Mouse (Mus musculus): Measurements from ENCODE around the gene Sun2.

Gene Sun2

DNA sequence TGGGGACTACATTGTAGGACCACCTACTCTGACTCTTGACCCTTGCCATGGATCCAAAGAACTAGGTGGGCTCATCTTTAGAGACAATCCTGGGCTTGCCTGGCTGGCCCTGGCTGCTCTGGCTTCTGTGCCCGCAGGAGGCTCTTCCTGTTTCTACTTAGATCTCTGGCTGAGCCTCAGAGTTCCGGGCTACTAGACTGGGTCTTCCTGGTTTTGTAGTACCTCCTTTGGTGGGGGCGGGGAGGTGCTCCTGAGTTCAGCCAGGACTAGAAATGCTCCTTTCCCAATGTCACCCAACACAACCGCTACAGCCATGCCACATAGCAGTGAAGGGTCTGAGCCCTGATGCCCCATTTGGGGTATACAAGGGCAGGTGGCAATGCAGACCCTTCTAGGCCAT, 21.5 kb downstream of the Sun2 start:
- DNase-seq, result no peak

DNA sequence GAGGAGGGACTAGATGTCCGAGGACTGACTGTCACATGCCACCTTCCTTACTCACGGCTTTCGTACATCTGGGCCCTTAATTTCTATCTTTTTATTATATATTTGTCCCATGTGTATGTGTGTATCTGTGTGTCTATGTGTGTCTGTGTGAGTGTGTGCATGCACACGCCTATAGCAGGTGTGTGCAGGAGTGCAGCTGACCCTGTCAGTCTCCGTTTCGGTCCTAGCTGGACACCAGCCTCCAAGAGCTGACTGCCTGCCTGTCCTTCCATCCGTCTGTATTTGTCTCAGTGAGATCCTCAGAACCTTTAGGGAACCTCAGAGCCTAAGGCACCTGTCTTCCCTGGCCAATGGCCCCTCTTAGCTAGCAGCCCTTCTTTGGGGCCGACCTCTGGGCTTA, 22.1 kb downstream of the Sun2 start:
- no peak for DNase-seq

DNA sequence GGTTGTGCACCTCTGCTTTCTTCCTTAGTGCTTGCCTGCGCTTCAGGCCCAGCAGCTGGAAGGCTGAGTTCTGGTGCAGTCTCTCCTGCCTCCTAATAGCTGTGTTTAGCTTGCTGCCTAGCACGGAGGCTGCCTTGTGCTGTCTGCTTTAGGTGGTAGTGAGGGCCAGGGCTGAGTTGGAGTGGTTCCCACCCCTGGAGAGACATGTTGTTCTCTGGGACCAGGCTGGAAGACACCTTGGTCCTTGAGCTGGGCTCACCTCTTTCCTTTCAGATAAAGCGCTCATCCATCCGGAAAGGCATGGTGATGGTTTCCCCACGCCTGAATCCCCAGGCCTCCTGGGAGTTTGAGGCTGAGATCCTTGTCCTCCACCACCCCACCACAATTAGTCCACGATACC, 25.6 kb downstream of the Sun2 start:
- DNase-seq, result no peak

GRCm38 (mm10) chr15:79715646-79716045, 26.7 kb downstream of the Sun2 start:
- no peak for DNase-seq

DNA sequence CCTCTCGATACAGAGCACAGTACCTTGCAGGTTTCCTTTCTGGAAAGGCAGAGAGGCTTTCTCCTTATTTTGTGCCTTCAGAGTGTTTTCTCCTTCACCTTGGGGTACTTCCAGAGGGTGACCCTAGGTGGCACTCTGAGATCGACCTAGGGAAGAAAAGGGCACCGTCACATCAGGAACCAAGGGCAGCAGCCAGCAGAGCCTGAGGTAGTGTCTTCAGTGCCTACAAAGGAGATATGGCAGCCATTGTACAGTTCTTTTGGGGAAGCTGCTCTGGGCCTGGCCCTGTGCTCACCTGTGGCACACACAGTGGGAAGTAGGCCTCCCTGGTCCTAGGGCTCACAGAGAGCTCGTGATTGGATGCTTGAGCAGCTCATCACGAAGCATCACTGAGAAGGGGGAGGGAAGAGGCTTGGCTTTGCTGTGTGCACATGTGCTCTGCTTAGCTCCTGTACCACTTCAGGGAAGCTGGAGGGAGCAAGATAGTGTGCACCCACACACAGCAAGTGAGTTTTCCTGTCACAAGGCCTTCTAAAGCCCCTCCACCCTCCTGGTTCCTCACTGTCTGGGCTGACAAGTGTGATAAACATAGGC, 34.0 kb downstream of the Sun2 start:
- no peak for DNase-seq

DNA sequence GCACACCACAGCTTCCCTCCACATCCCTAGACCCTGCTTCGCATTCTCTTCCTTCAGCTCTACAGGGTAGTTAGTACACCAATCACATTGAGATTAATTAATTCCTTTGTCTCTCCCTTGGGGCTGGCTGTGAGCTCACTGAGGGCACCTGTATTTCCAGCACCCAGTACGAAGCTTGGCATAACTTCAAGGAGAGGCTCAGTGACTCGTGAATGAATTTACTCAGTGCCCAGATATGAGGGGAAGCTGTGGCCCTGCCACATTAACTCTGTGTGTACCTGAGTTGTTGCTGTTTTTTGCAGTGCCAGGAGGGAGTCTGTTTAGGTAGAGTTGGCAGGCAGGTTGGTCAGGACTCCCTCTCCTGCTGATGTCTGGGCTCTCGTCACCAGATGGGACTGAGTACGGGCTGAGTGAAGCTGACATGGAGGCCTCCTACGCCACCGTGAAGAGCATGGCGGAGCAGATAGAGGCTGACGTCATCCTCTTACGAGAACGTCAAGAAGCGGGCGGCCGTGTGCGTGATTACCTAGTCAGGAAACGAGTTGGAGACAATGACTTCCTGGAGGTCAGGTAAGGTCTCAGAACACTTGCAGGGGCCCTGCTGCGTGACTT, 35.6 kb downstream of the Sun2 start:
- no peak for DNase-seq

GRCm38 (mm10) chr15:79697558-79698187, 44.7 kb downstream of the Sun2 start:
- no peak for DNase-seq

DNA sequence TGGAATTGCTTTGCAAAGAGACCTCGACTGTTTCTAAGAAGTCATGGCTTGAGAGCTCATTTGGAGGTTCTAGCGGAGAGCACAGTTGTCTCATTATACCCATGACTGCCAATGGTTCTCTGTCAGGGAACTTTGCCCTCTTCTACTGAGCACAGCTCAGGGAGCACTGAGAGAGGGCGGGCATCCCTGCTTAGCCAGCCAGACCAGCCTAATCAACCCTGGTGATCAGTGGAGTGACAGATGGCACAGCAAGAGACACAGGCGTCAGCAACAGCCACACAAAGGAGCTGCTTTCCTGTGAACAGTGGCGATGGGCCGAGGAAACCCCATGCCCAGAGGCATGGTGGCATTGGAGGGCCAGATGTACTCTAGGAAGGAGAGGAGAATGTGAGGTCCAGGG, 45.3 kb downstream of the Sun2 start:
- DNase-seq, result no peak

DNA sequence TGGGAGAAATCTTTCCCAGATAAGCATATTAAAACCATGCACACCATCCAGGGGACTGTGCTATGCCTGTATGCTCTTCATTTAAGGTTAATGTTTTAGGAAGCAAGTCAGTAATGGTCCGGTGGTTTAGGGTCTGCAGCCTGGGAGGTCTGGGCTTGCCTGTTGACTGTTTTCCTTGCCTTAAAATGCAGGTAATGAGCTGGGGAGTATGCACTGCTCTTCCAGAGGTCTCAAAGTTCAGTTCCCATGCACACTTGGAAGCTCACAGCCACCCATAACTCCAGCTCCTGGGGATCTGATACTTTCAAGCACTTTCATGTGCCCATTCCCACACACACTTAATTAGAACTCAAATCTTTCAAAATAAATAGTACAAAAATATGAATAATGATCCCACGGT, 45.8 kb downstream of the Sun2 start:
- no peak for DNase-seq

DNA sequence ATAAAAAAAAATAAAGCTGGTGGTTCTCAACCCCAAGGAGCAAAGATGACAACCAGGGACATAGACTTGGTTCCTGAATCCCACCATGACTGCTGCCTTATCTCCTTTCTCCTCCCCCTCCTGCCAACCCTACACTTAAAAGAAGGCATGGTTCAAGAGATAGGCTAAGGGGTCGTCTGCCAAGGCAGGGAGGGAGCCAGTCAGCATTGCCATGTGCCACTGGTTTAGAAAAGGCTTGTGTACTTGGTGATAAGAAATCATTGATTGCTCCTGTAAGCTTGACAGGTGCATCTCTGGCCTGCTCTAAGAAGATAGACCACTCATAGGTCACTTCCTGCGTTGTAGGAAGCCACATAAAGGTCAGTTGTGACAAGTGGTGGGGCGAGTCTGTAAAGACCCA, 46.8 kb downstream of the Sun2 start:
- DNase-seq, result no peak

GRCm38 (mm10) chr15:79694512-79694911, 47.8 kb downstream of the Sun2 start:
- DNase-seq, result no peak

DNA sequence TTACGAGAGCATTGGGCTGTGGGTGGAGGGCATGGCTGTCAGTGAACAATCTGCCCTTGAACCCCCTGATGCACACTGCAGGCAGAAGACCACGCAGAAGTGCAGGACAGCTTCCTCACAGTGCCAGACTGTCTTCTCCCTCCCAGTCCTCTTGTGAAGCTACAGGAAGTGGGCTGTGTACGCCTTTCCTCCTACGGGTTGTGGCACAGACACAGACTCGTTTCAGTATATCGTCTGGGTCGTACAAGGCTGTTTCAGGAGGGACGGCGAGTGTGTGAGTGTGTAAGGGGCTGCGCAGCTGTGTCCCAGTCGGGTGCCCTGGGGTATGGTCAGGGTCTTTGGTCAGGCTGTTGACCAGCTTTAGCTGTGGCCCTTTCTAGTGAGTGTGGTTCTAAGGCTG, 48.6 kb downstream of the Sun2 start:
- no peak for DNase-seq

GRCm38 (mm10) chr15:79692334-79692733, 50.0 kb downstream of the Sun2 start:
- no peak for DNase-seq

DNA sequence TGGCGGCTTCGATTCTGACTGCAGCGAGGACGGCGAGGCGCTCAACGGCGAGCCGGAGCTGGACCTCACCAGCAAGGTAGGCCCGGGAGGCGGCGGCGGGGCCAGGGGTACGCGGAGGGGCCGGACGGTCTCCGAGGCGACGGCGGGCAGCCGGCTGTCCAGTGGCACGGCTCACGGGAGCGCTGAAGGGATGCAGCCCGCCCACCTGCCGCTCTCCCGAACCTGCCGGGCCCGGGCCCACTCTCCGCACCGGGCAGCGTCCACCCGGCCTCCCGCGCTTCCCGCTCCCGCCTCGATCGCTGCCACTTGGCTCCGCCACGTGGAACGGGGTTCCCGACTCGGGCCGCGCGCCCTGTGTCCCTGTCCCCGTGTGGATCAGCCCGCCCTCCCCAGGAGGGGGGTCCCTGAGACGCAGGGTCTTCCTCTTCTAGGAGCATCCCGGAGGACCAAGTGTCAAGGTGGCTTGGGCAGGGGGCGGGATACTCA, 51.3 kb downstream of the Sun2 start:
- DNase-seq, result no peak

DNA sequence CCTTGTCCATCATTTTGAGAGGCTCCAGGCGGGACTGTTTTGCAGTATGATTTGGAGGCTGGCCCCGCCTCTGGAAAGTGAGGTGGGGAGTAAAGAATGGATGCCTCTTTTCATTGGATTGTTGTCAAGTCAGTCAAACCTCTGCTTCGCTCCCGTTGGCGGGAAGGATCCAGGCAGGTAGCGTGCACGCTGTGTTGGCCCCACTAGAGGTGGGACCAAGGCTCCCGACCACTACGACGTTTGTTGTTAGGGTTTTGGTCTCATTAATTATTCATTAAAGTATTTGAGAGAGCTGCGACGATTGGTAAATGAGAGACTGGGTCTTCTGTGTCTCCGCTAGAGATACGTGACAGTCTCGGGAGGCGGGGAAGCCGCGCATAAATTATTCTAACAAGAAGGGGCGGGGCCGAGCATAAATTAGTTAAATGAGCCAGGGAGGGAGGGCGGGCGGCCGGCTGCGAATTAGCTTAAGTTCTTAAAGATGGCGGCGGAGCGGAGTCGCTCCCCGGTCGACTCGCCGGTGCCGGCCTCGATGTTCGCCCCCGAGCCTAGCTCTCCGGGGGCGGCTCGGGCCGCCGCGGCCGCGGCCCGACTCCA, 51.8 kb downstream of the Sun2 start, which contains the start of gene Gtpbp1:
Gene Gtpbp1 (plus strand): TSS at position 420 of the 597 bp plus-strand sequence.
- DNase-seq, result peak; percentile 87

GRCm38 (mm10) chr15:79689662-79690425, 52.5 kb downstream of the Sun2 start:
- DNase-seq, result no peak

DNA sequence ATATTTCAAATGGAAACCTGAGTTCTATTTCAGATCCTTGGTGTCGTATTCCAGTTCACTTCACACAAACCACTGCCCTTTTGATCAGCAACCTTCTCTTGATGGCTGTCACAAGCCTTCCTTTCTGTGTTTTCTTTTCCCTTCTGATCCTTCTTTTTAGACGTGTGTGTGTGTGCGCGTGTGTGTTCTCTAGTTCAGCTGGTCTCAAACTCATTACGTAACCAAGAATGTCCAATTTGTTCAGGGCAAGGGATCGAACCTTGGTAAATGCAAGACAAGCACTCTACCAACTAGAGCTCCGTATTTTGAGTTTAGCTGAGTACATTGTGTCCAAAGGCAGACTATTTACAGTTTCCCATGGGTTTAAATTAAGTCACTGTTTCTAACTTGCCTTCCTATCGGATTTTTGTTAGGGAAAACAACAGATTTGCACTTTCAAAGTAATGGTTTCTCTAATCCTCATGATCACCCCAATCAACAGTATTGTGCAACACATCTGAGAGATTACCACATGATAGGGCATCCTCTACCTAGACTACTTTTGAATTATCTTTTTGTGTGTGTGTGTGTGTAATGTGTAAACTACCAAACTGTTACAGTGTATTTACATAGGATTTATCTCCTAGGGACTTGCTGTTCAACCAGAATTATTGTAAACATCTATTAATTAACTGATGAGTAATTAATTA, 53.9 kb downstream of the Sun2 start:
- DNase-seq, result no peak

- DNase-seq, result peak; percentile 94
These were observed 54.6 kb downstream of the Sun2 start, which contains the start of gene Josd1 for GRCm38 (mm10) chr15:79687646-79688267. Gene Josd1, minus strand, starts transcription at chr15:79687919.

GRCm38 (mm10) chr15:79687175-79687574, 55.2 kb downstream of the Sun2 start:
- DNase-seq, result peak; percentile 43

- DNase-seq, result no peak
These were observed 56.1 kb downstream of the Sun2 start for GRCm38 (mm10) chr15:79686046-79686869.

- no peak for DNase-seq
These were observed 57.1 kb downstream of the Sun2 start for GRCm38 (mm10) chr15:79685141-79685641.

Data from right cerebral cortex, postnatal 4 days (tissue).